Mouse (Mus musculus): ENCODE measurements around the gene Rps28. TPM values are rescaled to one million over a fixed set of nuclear protein-coding genes. Genes with fewer than 3 reads are reported as not detected.

Gene Rps28
- polyA plus RNA-seq, 1 experiment from 2014 or later: 1,054 TPM

Other genes with a start within 250 kb of the Rps28 start
- gene Zfp414, start 195.5 kb downstream of the Rps28 start, polyA plus RNA-seq (2015; fragmentation: Nextera tagmentation; extraction: Ambion mirVana): 37.0 and 37.7 TPM in 2 replicates
- 0.53 and 0.90 TPM in 2 replicates for gene Pram1, start 186.5 kb downstream of the Rps28 start, polyA plus RNA-seq (2015; fragmentation: Nextera tagmentation; extraction: Ambion mirVana)
- gene Hnrnpm, start 137.7 kb downstream of the Rps28 start, polyA plus RNA-seq (2015; fragmentation: Nextera tagmentation; extraction: Ambion mirVana): 276 and 325 TPM in 2 replicates
- gene March2, start 105.9 kb downstream of the Rps28 start, polyA plus RNA-seq (2015; fragmentation: Nextera tagmentation; extraction: Ambion mirVana): 49.4 and 52.7 TPM in 2 replicates
- gene Rab11b, start 64.0 kb downstream of the Rps28 start, polyA plus RNA-seq (2015; fragmentation: Nextera tagmentation; extraction: Ambion mirVana): 206 and 218 TPM in 2 replicates
- 20.7 and 23.4 TPM in 2 replicates for gene Angptl4, start 42.7 kb downstream of the Rps28 start, polyA plus RNA-seq (2015; fragmentation: Nextera tagmentation; extraction: Ambion mirVana)
- gene Kank3, start 14.0 kb downstream of the Rps28 start, polyA plus RNA-seq (2015; fragmentation: Nextera tagmentation; extraction: Ambion mirVana): 23.0 and 30.5 TPM in 2 replicates
- 492 and 540 TPM in 2 replicates for gene Ndufa7, start within 50 bp of the Rps28 start, polyA plus RNA-seq (2015; fragmentation: Nextera tagmentation; extraction: Ambion mirVana)
- gene Cd320, start 18.5 kb upstream of the Rps28 start, polyA plus RNA-seq (2015; fragmentation: Nextera tagmentation; extraction: Ambion mirVana): 53.3 and 61.3 TPM in 2 replicates
- not detected in 2 replicates for gene Gm7029, start 49.3 kb upstream of the Rps28 start, polyA plus RNA-seq (2015; fragmentation: Nextera tagmentation; extraction: Ambion mirVana)
- gene Kifc1, start 66.1 kb upstream of the Rps28 start, polyA plus RNA-seq (2015; fragmentation: Nextera tagmentation; extraction: Ambion mirVana): 5.7 and 7.1 TPM in 2 replicates
- gene Platr17, start 80.6 kb upstream of the Rps28 start, polyA plus RNA-seq (2015; fragmentation: Nextera tagmentation; extraction: Ambion mirVana): 0.18 and 0.21 TPM in 2 replicates
- 37.5 and 39.1 TPM in 2 replicates for gene Daxx, start 84.9 kb upstream of the Rps28 start, polyA plus RNA-seq (2015; fragmentation: Nextera tagmentation; extraction: Ambion mirVana)
- gene Tapbp, start 91.3 kb upstream of the Rps28 start, polyA plus RNA-seq (2015; fragmentation: Nextera tagmentation; extraction: Ambion mirVana): 35.6 and 39.3 TPM in 2 replicates
- 14.4 and 16.2 TPM in 2 replicates for gene Zbtb22, start 91.3 kb upstream of the Rps28 start, polyA plus RNA-seq (2015; fragmentation: Nextera tagmentation; extraction: Ambion mirVana)
- gene Rgl2, start 105.0 kb upstream of the Rps28 start, polyA plus RNA-seq (2015; fragmentation: Nextera tagmentation; extraction: Ambion mirVana): 29.2 and 32.9 TPM in 2 replicates
- gene Pfdn6, start 115.8 kb upstream of the Rps28 start, polyA plus RNA-seq (2015; fragmentation: Nextera tagmentation; extraction: Ambion mirVana): 153 and 159 TPM in 2 replicates
- 37.1 and 38.5 TPM in 2 replicates for gene Wdr46, start 116.1 kb upstream of the Rps28 start, polyA plus RNA-seq (2015; fragmentation: Nextera tagmentation; extraction: Ambion mirVana)
- 9.8 TPM in 2 replicates for gene B3galt4, start 126.9 kb upstream of the Rps28 start, polyA plus RNA-seq (2015; fragmentation: Nextera tagmentation; extraction: Ambion mirVana)
- gene Vps52, start 131.2 kb upstream of the Rps28 start, polyA plus RNA-seq (2015; fragmentation: Nextera tagmentation; extraction: Ambion mirVana): 44.0 and 47.4 TPM in 2 replicates
- gene Rps18, start 131.4 kb upstream of the Rps28 start, polyA plus RNA-seq (2015; fragmentation: Nextera tagmentation; extraction: Ambion mirVana): 1,812 and 1,948 TPM in 2 replicates
- 190 and 264 TPM in 2 replicates for gene H2-K1, start 175.8 kb upstream of the Rps28 start, polyA plus RNA-seq (2015; fragmentation: Nextera tagmentation; extraction: Ambion mirVana)
- 16.8 and 18.2 TPM in 2 replicates for gene Ring1, start 200.1 kb upstream of the Rps28 start, polyA plus RNA-seq (2015; fragmentation: Nextera tagmentation; extraction: Ambion mirVana)
- 51.5 and 60.9 TPM in 2 replicates for gene H2-Ke6, start 203.5 kb upstream of the Rps28 start, polyA plus RNA-seq (2015; fragmentation: Nextera tagmentation; extraction: Ambion mirVana)
- 151 and 172 TPM in 2 replicates for gene Slc39a7, start 207.1 kb upstream of the Rps28 start, polyA plus RNA-seq (2015; fragmentation: Nextera tagmentation; extraction: Ambion mirVana)
- 41.8 and 45.0 TPM in 2 replicates for gene Rxrb, start 207.2 kb upstream of the Rps28 start, polyA plus RNA-seq (2015; fragmentation: Nextera tagmentation; extraction: Ambion mirVana)
- gene Col11a2, start 214.9 kb upstream of the Rps28 start, polyA plus RNA-seq (2015; fragmentation: Nextera tagmentation; extraction: Ambion mirVana): 0.90 and 1.0 TPM in 2 replicates